Mouse (Mus musculus): ENCODE data around the gene Ift74. TPM values are rescaled to one million over a fixed set of nuclear protein-coding genes. Genes with fewer than 3 reads are reported as not detected.
"Not testable (repeated sequence)": the region's sequence is repeated elsewhere in the genome, so short reads cannot be mapped to it uniquely, and the experiment has no call there.

The Ift74 gene
- polyA plus RNA-seq, 1 experiment from 2014 or later = 27.6 TPM

DNA sequence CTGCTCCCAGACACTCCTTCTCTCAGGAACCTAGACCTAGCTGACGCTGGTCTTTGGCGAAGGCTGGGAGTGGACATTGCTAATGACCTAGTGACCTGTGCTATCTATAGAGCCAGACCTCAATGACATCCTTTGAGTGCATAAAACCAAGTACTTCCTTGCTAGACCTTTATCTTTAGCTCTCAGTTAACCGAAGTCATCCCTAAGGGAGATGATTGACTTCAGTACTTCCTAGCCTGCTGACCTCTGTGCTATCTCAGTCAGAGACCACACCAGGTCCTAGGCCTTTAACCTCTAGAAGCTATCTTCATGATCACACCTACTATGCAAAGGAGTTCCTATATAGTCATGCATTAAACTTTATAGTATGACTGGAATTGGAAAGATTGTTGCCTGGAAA is 4.0 kb upstream of the Ift74 start:
- Histone ChIP-seq H3K9me3 (ENCODE audit: control insufficient read depth, low read length) (no peaks in the 10 kb centered on the region), H3K27ac (no peak overlapping the region), H3K36me3 (replicated peaks; ENCODE audit: control insufficient read depth, insufficient read depth) (no peaks in the 10 kb centered on the region), H3K4me1 (replicated peaks; ENCODE audit: control insufficient read depth, insufficient read depth, low read length) (peaks cover 10% of the 10 kb centered on the region), H3K4me2 (replicated peaks) (no peak overlapping the region), H3K9ac (no peak overlapping the region), H3K27me3 (ENCODE audit: control insufficient read depth, insufficient read depth, low read length) (no peaks in the 10 kb centered on the region), H3K4me3 (replicated peaks; ENCODE audit: low read length) (no peak overlapping the region)
- no peak for DNase-seq (ENCODE audit: low spot score)
- ATAC-seq (ENCODE audit: low FRiP score) = no peak
- WGBS = 84% methylated on average over 3 of the region's 3 CpGs

DNA sequence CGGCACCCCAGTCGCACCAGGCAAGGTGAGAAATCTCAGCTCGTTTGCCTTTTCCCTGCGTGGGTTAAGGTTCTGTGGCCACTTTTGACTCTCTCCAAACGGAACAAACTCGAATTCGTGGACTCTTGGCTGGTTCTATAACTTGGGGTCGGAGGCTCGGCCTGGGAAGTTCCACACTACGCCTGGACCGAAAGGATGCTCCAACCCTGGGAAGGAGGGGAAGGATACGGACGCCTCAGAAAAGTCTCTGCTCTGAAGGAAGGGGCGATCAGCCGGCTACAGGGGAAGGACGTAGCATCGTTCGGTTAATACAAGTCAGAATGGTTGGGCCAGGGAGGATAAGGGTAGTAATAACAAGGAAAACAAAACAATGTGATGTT is 326 bp downstream of the Ift74 start:
- WGBS = under 1% methylated on average over 18 of the region's 18 CpGs

DNA sequence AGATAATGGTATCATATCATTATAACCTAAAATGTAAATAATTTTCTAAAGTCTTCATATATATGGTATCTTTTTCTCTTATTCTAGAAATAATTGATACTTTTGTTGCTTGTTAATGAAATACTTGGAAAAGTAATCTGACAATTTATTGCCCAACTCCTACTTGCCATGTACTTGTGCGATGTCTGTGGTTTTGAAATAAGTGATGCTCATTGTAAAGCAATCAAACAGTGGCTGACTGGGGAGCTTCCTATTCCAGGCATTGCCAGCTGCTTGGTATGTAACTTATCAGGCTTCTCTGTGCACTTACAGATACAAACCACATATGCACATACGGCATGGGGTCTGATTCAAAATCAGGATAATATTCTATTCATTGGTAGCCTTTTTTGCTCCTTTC is 5.8 kb downstream of the Ift74 start:
- ATAC-seq (ENCODE audit: low FRiP score) = no peak
- H3K9ac ChIP-seq = no peak overlapping the region
- H3K27ac ChIP-seq = no peak overlapping the region
- H3K36me3 ChIP-seq (replicated peaks; ENCODE audit: control insufficient read depth, insufficient read depth) = peaks cover 14% of the 10 kb centered on the region
- no peak overlapping the region for H3K4me3 ChIP-seq (replicated peaks; ENCODE audit: low read length)
- H3K4me2 ChIP-seq (replicated peaks) = no peak overlapping the region
- peaks cover 11% of the 10 kb centered on the region for H3K4me1 ChIP-seq (replicated peaks; ENCODE audit: control insufficient read depth, insufficient read depth, low read length)
- no peak for DNase-seq (ENCODE audit: low spot score)
- no peaks in the 10 kb centered on the region for H3K27me3 ChIP-seq (ENCODE audit: control insufficient read depth, insufficient read depth, low read length)
- 89% methylated on average over 2 of the region's 2 CpGs for WGBS
- no peaks in the 10 kb centered on the region for H3K9me3 ChIP-seq (ENCODE audit: control insufficient read depth, low read length)

More for the DNA sequence above, 326 bp downstream of the Ift74 start:
- Histone ChIP-seq H3K9ac (peak overlapping the region; percentile 71), H3K27me3 (ENCODE audit: control insufficient read depth, insufficient read depth, low read length) (no peaks in the 10 kb centered on the region), H3K27ac (peak overlapping the region; percentile 84), H3K9me3 (ENCODE audit: control insufficient read depth, low read length) (no peaks in the 10 kb centered on the region), H3K4me2 (replicated peaks) (peak overlapping the region; percentile 87), H3K36me3 (replicated peaks; ENCODE audit: control insufficient read depth, insufficient read depth) (no peaks in the 10 kb centered on the region), H3K4me3 (replicated peaks; ENCODE audit: low read length) (peak overlapping the region; percentile 64), H3K4me1 (replicated peaks; ENCODE audit: control insufficient read depth, insufficient read depth, low read length) (peaks cover 18% of the 10 kb centered on the region)
- ATAC-seq (ENCODE audit: low FRiP score) = peak; percentile 81
- DNase-seq (ENCODE audit: low spot score) = no peak

DNA sequence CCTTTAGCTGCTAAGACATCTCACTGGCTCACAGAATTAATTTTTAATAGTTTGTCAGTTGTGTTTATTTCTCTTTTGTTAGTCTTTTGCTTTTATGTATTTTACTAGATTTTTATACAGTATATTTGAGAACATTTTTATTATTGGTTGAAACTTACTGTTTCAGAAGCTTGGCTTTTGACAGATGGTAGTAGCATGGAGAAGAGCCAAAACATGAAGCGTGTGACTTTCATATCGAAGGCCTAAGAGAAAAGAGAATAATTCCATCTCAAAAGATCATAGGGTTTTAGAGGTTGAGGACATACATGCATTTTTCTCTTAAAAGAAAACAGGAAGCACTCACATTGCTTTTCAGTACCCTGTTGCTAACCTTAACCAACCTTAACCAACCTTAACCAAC is 28.9 kb downstream of the Ift74 start:
- Histone ChIP-seq H3K27me3 (ENCODE audit: control insufficient read depth, insufficient read depth, low read length) (no peaks in the 10 kb centered on the region), H3K36me3 (replicated peaks; ENCODE audit: control insufficient read depth, insufficient read depth) (no peaks in the 10 kb centered on the region), H3K27ac (no peak overlapping the region), H3K9me3 (ENCODE audit: control insufficient read depth, low read length) (no peaks in the 10 kb centered on the region), H3K9ac (no peak overlapping the region), H3K4me3 (replicated peaks; ENCODE audit: low read length) (no peak overlapping the region), H3K4me1 (replicated peaks; ENCODE audit: control insufficient read depth, insufficient read depth, low read length) (no peaks in the 10 kb centered on the region), H3K4me2 (replicated peaks) (no peak overlapping the region)
- 94% methylated on average over 2 of the region's 2 CpGs for WGBS
- no peak for DNase-seq (ENCODE audit: low spot score)
- ATAC-seq (ENCODE audit: low FRiP score) = no peak

DNA sequence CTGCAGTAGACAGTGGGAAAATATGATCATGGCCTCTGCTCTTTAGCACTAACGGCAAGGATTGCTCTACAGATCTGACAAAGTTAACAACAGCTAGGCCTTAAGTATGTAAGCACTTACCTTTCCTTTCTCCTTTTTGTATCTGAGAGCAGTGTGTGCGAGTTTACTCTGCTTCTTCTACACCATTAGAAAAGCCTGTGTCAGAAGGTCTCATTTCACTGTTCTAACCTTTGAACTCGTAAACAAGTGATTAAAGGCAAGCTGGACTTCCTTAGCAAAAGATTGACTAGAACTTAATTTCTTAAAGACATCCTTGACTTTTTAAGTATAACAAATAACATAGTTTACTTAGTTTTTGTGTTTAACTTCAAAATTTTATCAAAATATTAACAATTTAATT is 35.6 kb downstream of the Ift74 start, which contains the start of gene Lrrc19:
Lrrc19 (minus strand) TSS at position 225 of the 400 bp plus-strand sequence.
- Histone ChIP-seq H3K4me3 (replicated peaks; ENCODE audit: low read length) (no peak within 1 kb of the TSS), H3K9ac (no peak within 1 kb of the TSS), H3K4me2 (replicated peaks) (no peak within 1 kb of the TSS), H3K36me3 (replicated peaks; ENCODE audit: control insufficient read depth, insufficient read depth) (peaks cover 12% of the 10 kb centered on the region), H3K27me3 (ENCODE audit: control insufficient read depth, insufficient read depth, low read length) (no peaks in the 10 kb centered on the region), H3K9me3 (ENCODE audit: control insufficient read depth, low read length) (no peaks in the 10 kb centered on the region), H3K4me1 (replicated peaks; ENCODE audit: control insufficient read depth, insufficient read depth, low read length) (no peaks in the 10 kb centered on the region), H3K27ac (no peak within 1 kb of the TSS)
- DNase-seq (ENCODE audit: low spot score) (no peak), ATAC-seq (ENCODE audit: low FRiP score) (no peak)
- 91% methylated on average over 3 of the region's 3 CpGs for WGBS

DNA sequence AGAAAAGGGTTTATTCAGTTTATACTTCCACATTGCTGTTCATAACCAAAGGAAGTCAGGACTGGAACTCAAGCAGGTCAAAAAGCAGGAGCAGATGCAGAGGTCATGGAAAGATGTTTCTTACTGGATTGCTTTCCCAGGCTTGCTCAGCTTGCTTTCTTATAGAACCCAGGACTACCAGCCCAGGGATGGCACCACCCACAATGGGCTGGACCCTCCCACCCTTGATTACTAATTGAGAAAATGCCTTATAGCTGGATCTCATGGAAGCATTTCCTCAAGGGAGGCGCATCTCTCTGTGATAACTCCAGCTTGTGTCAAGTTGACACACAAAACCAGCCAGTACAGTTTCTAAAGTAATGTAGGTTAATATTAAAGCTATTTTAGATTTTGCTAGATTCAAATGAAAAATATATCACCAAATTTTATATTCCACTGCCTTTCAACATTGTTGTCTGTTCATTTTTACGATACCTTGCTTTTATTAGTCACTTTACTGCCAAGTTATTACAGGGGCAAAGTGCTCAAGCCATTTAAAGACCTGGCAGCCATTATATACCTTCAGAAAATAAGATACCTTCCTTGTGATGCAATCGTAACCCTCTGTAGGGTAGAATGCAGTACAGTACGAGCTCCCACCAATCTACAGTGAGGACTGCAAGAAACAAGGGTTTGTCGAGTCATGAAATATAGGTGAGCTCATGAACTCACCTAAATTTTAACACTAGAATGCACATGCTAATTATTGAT is 36.3 kb downstream of the Ift74 start:
- not testable (repeated sequence) for H3K27me3 ChIP-seq (ENCODE audit: control insufficient read depth, insufficient read depth, low read length); H3K4me1 ChIP-seq (replicated peaks; ENCODE audit: control insufficient read depth, insufficient read depth, low read length); H3K4me3 ChIP-seq (replicated peaks; ENCODE audit: low read length); H3K9ac ChIP-seq; DNase-seq (ENCODE audit: low spot score); H3K27ac ChIP-seq; H3K9me3 ChIP-seq (ENCODE audit: control insufficient read depth, low read length); ATAC-seq (ENCODE audit: low FRiP score); H3K4me2 ChIP-seq (replicated peaks)
- 93% methylated on average over 5 of the region's 5 CpGs for WGBS
- H3K36me3 ChIP-seq (replicated peaks; ENCODE audit: control insufficient read depth, insufficient read depth) = peaks cover 19% of the 10 kb centered on the region

DNA sequence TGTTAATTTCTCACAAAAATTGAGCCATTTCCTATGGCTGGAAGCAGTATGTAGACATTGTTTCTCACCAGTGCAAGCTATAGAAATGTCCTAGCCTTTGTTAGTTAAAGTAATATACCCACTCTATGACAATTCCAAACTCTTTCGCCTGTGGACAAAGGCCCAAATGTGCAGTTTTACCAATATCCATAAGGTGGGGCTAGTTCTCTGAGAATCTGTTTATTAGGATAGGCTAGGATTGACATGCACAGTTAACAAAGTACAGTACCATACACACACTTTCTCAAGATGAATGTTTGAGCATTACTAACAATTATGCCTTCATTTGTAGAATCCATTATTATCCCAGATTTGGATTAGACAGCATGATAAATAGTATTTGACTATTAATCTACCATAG is 55.4 kb downstream of the Ift74 start:
- ATAC-seq (ENCODE audit: low FRiP score) = peak; percentile 65; the same call in 1 of the 2 replicates
- no peaks in the 10 kb centered on the region for H3K4me1 ChIP-seq (replicated peaks; ENCODE audit: control insufficient read depth, insufficient read depth, low read length)

DNA sequence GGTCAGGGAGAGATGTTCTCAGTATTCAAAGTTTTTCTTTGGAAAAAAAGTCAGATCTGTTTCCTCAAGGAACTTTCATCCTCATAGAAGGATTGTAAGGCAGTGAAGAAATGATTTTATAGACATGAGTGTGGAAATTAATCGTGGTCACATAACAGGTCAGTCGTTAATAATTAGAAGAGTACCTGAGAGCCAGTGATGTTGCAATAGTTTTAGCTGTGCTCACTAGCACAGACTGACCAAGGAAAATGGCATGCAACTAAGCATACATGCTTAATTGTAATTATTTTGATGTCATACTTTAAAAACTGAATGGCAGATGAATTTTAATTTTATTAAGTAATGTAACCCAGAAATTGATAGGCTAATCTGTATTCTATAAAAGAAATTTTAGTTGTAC is 66.4 kb downstream of the Ift74 start:
- ATAC-seq (ENCODE audit: low FRiP score) (no peak), DNase-seq (ENCODE audit: low spot score) (no peak)
- 96% methylated on average over 2 of the region's 2 CpGs for WGBS
- Histone ChIP-seq H3K36me3 (replicated peaks; ENCODE audit: control insufficient read depth, insufficient read depth) (peaks cover 31% of the 10 kb centered on the region), H3K4me3 (replicated peaks; ENCODE audit: low read length) (no peak overlapping the region), H3K27me3 (ENCODE audit: control insufficient read depth, insufficient read depth, low read length) (no peaks in the 10 kb centered on the region), H3K9me3 (ENCODE audit: control insufficient read depth, low read length) (no peaks in the 10 kb centered on the region), H3K4me1 (replicated peaks; ENCODE audit: control insufficient read depth, insufficient read depth, low read length) (no peaks in the 10 kb centered on the region), H3K27ac (no peak overlapping the region), H3K4me2 (replicated peaks) (no peak overlapping the region), H3K9ac (no peak overlapping the region)

More for the DNA sequence above, 55.4 kb downstream of the Ift74 start:
- Histone ChIP-seq H3K4me3 (replicated peaks; ENCODE audit: low read length) (no peak overlapping the region), H3K4me2 (replicated peaks) (no peak overlapping the region), H3K27ac (no peak overlapping the region), H3K9ac (no peak overlapping the region), H3K9me3 (ENCODE audit: control insufficient read depth, low read length) (no peaks in the 10 kb centered on the region), H3K36me3 (replicated peaks; ENCODE audit: control insufficient read depth, insufficient read depth) (no peaks in the 10 kb centered on the region), H3K27me3 (ENCODE audit: control insufficient read depth, insufficient read depth, low read length) (no peaks in the 10 kb centered on the region)
- DNase-seq (ENCODE audit: low spot score) = peak; percentile 72
- 53% methylated on average over 1 of the region's 1 CpGs for WGBS

DNA sequence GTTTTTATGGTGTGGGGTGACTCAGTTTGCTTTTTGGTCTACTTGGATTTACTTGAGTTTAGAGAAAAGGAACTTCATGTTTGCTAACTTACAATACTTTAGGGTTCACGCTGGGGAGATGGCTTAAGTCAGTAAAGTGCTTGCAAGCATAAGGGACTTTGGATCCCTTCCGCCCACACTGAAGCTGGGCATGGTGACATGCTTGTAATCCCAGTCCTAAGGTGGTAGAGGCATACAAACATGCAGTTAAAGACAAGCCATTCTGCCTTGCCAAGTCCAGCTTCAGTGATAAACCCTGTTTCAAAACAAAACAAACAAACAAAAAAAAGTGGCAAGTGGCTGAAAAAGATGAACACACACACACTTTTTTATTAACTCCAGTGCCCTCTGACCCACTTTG is 66.9 kb downstream of the Ift74 start:
- DNase-seq (ENCODE audit: low spot score) = no peak
- Histone ChIP-seq H3K36me3 (replicated peaks; ENCODE audit: control insufficient read depth, insufficient read depth) (peaks cover 34% of the 10 kb centered on the region), H3K4me1 (replicated peaks; ENCODE audit: control insufficient read depth, insufficient read depth, low read length) (no peaks in the 10 kb centered on the region), H3K4me3 (replicated peaks; ENCODE audit: low read length) (no peak overlapping the region), H3K4me2 (replicated peaks) (no peak overlapping the region), H3K9me3 (ENCODE audit: control insufficient read depth, low read length) (no peaks in the 10 kb centered on the region), H3K27me3 (ENCODE audit: control insufficient read depth, insufficient read depth, low read length) (no peaks in the 10 kb centered on the region), H3K27ac (no peak overlapping the region), H3K9ac (no peak overlapping the region)
- ATAC-seq (ENCODE audit: low FRiP score) = no peak
- WGBS = 95% methylated on average over 2 of the region's 2 CpGs

DNA sequence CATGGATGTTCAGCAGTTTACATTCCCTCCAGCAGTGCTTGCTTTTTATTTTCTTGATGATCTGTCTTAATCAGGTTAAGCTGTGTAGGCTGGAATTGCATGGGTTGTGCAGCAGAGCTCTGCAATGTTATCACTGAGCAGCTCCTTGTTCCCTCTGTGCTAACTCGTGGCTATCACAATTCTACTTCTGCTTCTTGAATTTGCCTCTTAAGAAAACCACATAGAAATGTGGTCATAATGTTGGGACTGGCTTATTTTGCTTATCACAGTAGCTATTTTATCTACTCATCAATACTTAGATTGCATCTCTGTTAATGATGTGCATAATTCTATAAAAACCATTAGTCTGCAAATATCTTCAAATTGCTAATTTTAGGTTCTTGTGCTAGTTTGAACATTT is 67.7 kb downstream of the Ift74 start:
- ATAC-seq (ENCODE audit: low FRiP score) (no peak), DNase-seq (ENCODE audit: low spot score) (no peak)
- no peak overlapping the region for H3K9ac ChIP-seq
- H3K9me3 ChIP-seq (ENCODE audit: control insufficient read depth, low read length) = no peaks in the 10 kb centered on the region
- H3K4me3 ChIP-seq (replicated peaks; ENCODE audit: low read length) = no peak overlapping the region
- peaks cover 40% of the 10 kb centered on the region for H3K36me3 ChIP-seq (replicated peaks; ENCODE audit: control insufficient read depth, insufficient read depth)
- H3K27me3 ChIP-seq (ENCODE audit: control insufficient read depth, insufficient read depth, low read length) = no peaks in the 10 kb centered on the region
- H3K4me1 ChIP-seq (replicated peaks; ENCODE audit: control insufficient read depth, insufficient read depth, low read length) = no peaks in the 10 kb centered on the region
- WGBS = 87% methylated on average over 1 of the region's 1 CpGs
- H3K27ac ChIP-seq = no peak overlapping the region
- H3K4me2 ChIP-seq (replicated peaks) = no peak overlapping the region
